Mouse (Mus musculus) forelimb bud, embryonic 11.5 days (tissue): ENCODE measurements around the gene Kxd1.

ENCODE experiments used
- DNase-seq: peaks from one replicate; pipeline ENCODE4 v3.0.0-alpha.2; 2012; ENCODE audit warnings: low read depth, low spot score

The Kxd1 gene

DNA sequence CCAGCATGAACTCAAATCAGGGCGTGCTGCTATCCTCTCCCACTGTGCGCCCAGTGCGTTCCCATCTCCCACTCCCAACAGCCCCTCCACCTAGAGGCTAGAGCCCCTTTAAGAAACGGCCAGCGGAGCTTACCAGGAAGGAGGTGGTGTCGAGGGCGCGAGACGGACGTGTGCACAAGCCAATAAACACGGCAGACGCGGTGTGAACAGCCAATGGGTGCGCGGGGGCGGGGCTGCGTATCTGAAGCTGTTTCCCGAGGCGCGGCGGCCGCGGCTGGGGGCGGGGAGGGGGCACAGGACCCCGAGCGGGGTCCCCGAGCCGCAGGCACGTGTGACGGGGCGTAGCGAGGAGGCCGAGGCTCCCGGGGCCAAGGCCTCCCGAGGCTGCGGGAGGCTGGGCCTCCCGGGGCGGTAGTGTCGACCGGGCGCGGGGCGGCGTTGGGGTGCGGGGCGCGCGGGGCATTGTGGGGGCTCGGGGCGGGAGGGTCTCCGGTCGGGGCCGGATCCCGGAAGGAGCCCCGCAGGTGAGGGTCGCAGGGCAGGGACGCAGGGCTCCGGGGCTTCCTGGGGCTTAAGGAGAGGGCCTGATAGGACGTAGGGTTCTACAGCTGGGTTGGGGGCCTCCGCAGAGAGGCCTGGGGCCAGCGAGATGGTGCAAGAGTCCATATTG, at the start of gene Kxd1, which contains the start of gene Fkbp8:
Gene Kxd1, minus strand, starts transcription at position 445 of the 670 bp plus-strand sequence.
Gene Fkbp8, plus strand, starts transcription at position 213 of the 670 bp plus-strand sequence.
- DNase-seq = peak; percentile 94

DNA sequence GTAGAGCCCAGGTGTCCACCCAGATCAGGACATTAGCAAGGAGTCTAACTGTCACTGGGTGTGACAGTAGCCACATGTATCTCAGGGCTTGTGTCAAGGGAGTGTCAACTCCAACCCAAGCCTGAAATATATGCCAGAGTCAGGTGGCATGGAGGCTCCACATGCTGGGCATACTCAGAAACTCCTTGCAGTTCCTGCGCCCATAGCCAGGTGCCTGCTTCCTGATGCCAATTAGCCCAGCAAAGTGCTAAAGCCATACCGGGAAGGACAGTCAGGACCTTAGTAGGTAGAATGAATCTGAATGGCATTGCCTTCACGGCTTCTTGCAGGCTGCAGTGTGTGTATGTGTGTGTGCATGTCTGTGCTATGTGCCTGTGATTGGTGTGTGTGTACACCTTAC, 49.5 kb upstream of the Kxd1 start:
- no peak for DNase-seq

DNA sequence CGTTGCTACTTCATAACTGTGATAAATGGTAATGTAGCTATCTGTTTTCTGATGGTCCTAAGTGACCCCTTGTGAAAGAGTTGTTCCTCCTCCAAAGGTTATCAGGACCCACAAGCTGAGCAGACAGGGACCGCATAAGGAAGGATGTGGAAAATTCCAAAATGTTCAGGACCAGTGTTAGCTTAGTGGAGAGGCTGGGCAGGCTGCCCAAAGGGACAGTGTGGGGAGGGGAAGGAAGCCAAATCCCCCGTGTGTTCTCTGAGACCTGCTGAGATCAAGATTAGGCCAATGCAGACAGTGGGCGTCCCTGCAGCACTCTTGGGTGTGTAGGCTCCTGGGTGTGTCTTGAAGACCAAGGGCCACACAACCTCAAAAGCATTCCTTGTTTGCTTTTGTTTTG, 47.2 kb upstream of the Kxd1 start:
- DNase-seq = no peak

DNA sequence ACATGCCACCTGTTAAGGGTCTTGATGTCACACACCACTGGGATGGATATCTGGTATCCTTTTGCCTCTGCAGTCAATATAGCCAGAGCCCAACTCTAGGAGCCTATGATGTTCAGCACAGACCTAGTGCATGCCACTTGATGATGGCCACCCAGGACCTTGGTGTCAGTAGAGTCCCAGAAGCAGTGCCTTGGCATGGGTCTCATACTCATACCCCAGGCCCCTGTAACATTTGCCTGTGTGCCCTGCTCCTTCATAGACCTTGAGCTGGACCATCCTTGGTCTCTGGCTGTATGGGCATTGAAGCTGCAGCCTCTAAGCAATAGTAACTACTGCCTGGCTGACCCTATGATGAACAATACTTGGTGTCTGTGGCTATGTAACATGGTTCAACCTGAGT, 46.5 kb upstream of the Kxd1 start:
- no peak for DNase-seq

DNA sequence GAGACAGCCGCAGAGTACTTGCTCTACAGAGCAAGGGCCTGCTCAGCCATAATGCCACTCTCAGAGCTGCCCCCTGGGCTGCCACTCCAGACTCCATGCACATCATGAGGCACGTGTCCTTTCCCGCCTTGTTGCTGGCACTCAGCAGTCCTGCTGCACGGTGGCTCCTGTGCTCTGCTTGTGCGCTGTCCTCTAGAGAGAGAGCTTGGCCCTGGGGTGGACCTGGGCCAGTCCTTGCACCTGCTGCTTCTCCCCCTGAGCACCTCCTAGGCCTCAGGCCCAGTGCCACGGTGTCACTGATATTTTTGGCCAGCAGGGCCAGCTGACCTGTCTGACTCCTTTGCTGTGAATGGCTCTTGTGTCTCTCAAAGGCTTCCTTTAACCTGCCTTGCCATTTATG, 43.2 kb upstream of the Kxd1 start:
- no peak for DNase-seq

DNA sequence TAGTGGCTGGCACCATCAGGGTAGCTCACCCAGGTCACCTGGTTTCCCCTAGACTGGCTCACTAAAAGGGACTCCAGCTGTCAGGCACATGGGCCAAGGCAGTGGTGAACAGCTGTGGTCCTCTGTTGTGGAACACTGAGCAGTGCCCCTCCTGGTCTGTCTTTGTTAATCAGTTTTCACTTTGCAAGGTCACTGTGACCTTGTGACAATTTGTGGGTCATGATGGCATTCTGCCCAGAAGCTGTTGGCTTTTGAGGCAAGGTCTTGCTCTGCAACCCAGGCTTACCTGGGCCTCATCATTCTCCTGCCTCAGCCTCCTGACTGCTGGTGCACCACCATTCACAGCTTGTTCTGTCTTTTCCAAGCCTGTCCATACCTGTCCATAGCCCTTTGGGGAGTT, 42.6 kb upstream of the Kxd1 start:
- no peak for DNase-seq

DNA sequence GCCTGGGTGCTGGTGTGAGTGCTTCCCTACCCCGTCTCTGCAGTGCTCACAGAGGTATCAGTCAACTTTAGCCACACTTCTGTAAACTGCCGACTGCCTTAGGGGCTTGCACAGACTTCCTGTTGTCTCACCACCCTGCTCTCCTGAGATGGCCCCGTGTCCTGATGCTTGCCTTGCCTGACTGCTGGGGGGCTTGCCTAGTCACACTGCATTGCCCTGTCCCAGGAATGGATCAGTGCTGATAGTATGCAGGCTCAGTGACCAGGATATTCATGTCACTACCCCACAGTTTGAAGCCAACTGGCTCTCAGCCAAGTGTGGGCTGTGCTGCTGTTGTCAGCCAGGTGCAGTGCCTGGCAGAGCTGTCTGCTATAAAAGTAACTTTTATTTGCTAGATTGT, 37.8 kb upstream of the Kxd1 start:
- no peak for DNase-seq

DNA sequence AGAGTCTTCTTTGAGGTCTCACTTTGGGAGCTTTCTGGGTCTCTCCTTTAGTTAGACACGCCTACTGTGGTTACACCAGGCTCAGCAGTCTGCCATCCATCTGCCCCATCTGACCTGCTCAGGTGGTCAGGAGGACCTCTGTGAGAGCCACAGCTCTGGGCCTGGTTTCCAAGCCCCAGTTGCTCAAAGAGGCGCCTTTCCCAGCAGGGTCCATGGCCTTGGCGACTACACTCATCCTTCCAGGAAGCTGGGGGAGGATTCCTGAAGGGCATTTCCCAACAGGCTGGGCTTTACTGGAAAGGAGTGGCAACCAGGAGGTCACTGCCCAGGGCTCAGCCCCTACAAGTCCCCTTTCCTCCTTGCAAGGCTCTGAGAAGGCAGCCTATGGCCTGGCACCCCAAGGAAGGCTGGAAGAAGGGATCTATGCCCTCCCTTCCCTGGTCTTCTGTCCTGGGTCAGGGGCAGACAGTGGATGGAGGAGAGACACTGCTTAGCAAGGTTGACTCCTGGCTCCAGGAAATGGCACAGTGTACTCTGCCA, 37.0 kb upstream of the Kxd1 start:
- no peak for DNase-seq

DNA sequence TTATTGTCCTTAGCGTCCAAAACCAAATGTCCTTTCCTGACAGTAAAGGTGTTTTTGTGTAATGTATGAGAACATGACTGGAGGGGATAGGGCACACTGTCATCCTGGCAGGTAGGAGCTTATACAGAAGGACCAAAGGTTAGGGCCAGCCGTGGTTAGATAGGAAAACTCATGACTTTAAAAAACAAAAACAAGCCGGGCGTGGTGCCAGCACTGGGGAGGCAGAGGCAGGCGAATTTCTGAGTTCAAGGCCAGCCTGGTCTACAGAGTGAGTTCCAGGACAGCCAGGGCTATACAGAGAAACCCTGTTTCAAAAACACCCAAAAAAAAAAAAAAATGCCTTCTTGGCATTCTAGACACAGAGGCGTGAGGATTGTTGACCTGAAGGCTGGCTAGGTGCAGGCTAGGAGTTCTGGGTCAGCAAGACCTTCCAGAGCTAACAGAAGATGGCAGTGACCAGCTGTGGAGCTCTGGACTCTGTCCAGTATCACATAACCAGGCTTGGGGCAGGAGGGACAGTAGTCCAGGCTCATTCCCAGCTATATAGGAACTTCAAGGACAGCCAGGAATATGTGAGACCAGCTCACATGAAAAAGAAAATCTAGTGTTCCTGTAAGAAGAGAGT, 36.1 kb upstream of the Kxd1 start:
- no peak for DNase-seq

DNA sequence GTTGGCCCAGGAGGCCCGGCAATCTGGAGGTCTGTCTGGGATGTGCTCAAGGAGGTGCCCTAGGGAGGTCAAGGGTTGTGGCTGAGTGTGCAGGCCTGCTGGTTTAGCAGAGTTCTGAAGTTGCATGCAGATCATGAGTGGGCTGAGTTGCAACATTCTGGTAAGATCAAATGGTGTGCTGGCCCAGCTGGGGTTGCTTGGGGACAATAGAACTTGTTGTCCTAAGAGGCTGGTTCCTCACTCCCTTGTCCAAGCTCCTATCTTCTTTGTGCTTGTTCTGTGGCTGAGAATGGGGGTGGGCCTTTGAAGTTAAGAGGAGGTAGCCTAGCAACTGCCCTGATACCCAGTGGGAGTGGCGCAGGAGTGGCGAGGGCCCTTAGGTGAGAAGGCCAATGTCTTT, 35.0 kb upstream of the Kxd1 start:
- no peak for DNase-seq

DNA sequence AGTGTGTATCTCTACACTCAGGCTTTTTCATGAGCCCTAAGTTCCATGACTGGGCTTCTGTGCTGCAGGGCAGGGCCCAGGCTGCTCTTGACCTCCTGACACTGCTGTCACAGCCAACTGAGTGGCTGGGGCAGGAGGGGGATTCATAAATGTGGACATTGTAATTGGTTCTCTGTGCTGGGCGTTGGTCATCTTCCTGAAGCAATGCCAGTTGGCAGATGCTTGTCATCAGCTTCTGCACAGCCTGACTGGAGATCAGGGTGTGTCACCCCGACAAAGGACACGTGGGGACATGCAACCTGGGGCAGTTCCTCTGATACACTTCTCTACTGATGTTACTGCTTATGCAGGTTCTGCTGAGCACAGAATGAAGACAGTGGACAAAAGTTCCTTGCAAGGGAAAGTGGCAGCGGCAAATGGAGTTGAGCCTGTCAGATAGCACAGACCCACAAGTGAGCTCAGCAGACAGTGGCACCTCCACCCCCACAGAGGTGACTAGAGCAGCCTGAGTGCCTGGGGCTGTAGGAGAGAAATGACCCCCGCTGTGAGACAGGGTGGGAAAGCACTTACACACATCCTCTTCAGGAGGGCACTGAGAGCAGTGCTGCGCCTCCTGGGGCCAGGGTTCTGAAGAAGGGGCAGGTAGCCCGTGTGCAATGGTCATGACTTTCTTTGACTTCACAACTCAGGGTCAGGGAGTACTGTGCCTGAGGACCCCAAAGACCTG, 34.2 kb upstream of the Kxd1 start:
- DNase-seq = no peak

DNA sequence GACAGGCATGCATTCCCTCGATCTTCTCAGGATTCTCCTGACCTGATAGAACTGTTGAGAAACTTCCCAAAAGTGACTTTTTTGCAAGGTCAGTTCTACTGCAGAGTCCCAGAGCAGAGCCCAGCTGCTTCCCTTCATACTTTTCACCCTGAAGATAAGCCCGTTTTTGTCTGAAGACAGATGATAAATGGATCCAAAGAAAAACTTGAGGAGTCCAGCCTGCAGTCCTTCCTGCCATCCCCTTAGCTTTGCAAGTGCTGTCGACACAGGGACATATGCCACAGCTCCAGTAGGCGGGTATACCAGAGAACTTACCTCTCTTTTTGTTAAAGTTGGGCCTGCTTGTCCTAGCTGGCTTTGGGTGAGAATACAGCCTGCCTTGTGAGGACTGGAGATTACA, 33.6 kb upstream of the Kxd1 start:
- no peak for DNase-seq

DNA sequence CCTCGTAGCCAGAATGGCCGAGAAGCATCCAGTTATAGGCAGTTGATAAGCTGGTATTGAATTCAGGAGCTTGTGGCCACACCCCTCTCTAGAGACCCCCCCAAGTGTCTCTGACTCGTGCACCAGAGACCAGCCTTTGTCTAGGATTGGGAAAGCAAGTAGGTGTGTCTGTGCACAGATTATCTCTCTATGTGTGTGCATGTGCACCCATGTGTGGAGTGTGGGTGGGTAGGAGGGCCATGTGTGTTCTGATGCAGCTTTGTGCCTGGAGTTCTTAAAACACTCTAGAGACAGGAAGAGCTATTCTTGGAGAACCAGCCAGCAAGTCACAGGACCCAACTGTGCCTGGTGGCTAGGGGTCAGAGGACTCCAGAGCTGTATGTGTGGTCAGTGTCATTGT, 32.8 kb upstream of the Kxd1 start:
- DNase-seq = no peak

DNA sequence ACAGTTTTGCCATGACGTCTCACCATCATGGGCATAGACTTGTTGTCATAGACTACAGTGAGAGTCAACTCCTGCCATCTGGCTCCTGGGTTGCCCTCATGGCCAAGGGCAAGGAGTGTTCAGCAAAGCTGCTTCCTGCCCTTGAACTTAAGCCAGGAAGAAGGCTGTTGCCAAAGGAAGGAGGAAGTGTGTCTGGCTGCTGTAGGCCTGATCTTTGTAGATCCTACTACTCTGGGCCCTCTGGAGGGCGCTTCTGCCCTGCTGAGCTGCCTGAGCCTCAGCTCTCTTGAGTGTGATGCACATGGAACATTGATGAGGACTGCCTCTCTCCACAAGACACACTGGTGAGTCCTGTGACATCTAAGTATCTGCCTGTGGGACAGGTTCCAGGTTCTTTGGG, 32.3 kb upstream of the Kxd1 start:
- no peak for DNase-seq

DNA sequence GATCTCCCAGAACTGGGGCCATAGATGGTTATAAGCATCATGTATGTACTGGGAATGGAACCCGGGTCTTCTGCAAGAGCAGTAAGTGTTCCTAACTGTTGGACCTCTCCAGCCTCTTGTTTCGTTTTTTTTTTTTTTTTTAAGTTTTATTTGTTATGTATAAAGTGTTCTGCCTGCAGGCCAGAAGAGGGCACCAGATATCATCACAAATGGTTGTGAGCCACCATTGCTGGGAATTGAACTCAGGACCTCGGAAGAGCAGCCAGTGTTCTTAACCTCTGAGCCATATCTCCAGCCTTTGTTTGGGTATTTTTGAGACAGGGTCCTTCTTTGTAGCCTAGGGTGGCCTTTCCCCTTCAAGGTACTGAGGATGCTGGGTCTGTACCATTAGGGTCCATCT, 31.2 kb upstream of the Kxd1 start:
- no peak for DNase-seq

DNA sequence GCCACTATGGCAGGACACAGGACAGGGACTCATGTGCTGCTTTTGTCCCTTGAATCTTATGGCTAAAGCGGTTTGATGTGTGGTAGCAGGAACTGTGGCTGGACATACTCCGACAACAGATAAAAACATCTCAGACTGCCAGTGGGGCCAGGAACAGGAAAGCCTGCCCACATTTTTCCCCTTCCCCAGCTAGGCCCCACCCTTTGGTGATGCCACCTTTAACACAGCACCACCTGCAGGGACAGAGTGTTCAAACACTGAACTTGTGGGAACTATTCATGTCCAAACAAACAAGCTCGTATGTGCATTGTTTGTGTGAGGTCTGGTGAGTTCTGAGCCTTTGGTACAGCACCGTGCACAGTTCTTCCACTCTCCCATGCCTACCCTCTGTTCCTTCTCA, 30.6 kb upstream of the Kxd1 start:
- no peak for DNase-seq

DNA sequence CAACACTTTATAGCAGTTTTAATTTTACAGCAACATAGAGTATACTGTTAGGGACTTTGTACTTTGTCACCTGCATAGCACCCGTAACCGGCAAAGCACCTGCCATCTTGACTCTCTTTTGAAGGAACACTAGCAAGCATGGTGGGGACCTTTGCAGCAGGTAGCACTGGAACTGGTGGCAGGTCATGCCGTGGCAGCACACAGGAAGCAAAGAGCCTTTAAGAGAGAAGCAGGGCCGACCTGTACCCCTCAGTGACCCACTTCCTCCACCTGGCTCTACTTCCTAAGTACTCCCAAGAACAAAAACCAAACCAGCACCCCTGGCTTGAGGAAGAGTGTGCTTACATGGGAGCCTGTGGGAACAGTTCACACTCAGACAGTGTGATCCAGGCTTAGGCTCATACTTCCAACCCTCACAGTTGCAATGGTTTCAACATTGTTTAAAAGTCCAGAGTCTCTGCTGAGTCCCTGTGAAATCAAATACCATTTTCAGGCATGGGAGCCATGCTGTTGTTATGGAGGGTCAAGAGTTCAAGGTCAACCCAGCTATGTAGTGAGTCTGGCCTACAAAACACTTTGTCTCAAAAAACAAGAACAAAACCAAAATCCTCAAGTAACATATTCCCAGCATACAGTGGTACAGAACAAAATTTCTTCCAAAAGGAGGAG, 27.5 kb upstream of the Kxd1 start:
- DNase-seq = no peak

DNA sequence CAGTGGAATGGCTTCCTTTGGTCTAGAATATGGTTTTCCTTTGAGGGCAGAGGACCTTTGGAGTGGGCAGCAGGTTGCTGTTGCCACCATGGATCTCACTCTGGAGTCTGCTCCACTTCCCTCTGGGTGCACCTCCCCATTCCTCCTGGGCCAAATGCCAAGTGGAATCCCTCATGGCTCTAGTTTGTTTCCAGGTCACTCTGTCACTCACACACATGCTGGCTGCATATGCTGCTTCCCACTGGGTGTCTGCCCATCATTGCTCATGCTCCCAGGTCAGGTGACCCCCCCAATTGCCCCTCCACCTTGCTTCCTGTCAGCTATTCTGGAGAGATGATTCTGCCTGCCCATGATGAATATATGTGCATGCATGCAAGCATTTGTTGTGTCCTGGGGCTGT, 26.0 kb upstream of the Kxd1 start:
- DNase-seq = no peak

DNA sequence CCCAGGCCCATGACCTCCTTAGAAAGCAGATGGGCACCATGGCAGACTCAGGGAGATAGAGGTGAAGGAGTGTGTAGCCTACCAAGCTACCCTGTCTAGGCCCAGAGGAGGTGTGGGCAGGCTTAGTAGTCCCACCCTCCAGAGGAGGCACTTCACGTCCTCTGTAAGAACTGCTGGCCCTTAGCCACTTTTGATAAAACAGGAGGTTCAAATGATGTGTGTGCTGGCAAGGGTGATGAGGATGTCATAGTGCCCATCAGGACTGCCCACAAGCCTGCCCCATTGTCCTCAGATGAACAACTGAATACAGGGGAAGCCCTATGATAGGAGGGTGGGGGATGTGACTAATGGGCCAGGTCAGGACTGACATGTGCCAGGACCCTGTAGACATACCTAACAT, 25.1 kb upstream of the Kxd1 start:
- DNase-seq = no peak

DNA sequence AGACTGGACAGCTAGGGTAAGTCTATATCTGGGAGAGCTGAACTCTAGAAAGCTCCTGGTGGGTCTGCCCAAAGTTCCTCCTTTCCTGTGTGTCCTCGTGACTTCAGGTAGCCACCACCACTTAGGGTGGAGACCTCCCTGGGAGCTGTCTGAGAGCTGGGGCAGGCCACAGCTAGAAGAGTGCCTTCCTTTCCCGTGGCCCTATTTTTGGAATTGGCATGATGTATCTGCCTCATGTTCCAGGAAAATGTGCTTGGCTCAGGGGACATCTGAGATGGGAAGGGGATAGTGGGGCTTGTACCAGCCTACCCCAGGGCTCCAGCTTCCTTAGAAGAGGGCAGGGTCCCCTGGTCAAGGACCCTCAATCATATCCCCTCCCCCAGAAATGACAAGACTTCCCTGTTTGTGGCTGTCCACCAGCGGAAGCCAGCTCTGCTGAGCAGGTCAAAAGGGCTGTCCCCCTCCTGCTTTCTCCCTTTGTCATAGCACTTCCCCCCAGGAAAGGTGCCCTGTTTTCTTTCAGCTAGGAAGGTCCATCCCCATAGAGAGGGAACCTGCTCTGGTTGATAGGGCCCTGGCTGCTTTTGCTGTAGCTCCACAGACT, 23.9 kb upstream of the Kxd1 start:
- DNase-seq = no peak

DNA sequence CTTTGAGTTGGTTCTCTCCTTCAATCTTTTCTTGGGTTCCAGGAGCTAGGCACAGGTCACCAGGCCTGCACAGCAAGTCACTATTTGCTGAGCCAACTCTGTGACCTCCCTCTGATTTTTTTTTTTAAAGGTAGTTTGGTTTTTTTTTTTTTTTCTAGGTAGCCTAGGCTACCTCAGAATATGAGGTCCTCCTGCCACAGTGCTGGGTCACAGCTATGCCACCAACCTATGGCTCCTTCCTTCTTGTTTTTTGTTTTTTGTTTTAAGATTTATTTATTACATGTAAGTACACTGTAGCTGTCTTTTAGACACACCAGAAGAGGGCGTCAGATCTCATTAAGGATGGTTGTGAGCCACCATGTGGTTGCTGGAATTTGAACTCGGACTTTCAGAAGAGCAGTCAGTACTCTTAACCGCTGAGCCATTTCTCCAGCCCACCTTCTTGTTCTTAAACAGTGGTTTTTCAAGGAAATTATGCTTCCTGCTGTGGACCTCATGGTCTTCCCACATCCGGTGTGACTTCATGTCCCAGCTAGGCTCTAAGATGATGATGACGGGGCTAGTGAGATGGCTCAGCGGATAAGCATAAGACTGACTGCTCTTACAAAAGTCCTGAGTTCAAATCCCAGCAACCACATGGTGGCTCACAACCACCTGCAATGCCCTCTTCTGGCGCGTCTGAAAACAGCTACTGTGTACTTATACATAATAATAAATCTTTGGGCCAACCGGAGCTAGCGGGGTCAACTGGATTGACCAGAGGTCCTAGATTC, 21.8 kb upstream of the Kxd1 start:
- DNase-seq = no peak
